Mouse (Mus musculus) liver, adult 10 weeks (tissue): Measurements from ENCODE around the gene Fam20b. TPM values are rescaled to one million over a fixed set of nuclear protein-coding genes. Genes with fewer than 3 reads are reported as not detected.

Experiments
- polyA plus RNA-seq: library from polyadenylated mRNA; stranded (reverse); fragments of 350-450 nt; fragmentation: Illumina TruSeq; extraction: RNeasy Lipid Tissue Mini Kit (QIAGEN cat#74804); gene quantifications from one replicate; pipeline ENCODE4 v1.2.3, GENCODE M21; 2014; ENCODE audit warnings: low read depth, low replicate concordance

Fam20b gene
- 12.6 TPM for polyA plus RNA-seq

DNA sequence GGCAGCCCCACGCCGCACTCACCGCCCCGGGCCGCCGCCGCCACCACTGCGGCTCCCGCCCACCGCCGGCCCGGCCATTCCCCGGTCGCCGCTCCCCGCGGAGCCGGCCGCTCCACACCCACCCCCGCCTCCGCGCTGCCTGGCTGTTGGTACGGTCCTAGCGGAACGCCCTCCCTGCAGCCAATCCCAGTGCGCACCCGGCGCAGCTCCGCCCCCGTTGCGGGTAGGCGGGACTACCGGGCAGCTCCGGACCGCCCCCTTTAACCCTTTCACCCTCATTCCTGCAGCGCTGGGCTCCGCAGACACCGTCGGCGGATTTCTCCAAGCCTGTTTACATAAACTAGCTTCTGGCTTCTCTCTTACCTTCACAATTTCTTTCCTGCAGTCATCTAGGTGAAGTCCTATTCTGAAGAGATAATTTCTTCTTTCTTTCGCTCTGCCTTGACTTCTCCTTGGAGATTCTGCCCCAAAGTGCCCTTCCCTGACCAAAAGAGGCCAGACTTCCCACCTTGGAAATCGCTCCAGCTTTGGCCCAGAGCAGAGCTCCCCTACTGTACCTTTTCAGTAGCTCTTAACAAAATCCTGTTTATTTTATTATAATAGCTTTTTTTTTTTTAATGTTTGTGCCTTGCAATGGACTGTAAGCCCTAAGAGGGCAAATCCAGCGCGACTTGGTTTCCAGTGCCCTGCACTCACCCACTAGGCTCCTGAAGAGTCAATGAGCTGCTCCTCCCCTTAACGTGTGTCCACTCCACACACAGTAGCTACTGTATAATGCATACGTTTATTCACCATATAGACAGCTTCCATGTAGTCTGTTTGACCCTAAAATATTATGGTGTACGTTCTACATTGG, at the start of gene Fam20b:
Gene Fam20b, minus strand, starts transcription at position 137 of the 856 bp plus-strand sequence.

DNA sequence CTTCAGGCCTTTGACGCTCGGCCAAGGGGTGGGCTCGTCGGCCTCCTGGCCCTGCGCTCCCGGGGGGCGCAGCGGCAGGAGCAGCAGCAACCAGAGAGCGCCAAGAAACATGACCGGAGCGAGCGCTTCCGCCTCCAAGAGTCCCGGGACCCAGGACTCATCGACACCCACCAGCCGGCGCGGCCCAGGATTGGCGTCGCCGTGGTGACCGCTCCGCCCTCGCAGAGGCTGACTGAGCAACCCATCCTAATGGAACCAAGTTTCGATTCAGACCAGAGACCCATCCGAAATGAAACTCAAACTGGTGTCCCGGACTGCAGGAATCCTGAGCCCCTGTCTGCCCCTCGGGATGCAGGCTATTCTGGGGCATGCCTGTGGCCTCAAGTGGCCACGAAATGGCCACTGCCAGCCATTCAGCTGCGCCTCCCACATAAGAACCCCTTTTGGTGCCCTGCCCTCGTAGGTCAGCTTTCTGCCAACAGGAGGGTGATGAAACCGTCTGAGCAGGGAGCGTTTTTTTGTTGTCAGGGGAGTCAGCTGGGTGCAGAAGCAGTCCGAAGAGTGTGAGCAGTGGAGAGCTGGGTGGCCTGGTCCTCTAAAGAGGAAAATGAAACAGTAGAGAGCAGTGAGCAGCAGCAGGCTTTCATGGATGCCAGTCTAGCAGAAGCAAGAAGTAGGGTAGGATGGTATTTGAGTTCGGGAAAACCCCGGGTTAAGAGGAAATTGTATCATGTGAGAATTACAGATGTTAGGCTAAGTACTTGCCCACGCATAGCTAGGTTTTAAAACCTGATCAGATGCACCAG, 44.5 kb downstream of the Fam20b start, which contains the start of gene Tor3a:
Gene Tor3a, minus strand, starts transcription at position 162 of the 806 bp plus-strand sequence.

Other genes starting within 250 kb of the Fam20b start
- 3.0 TPM for gene Soat1, start 244.8 kb downstream of the Fam20b start, polyA plus RNA-seq
- gene Gm10031, start 195.1 kb downstream of the Fam20b start, polyA plus RNA-seq, result 2.7 TPM
- gene Abl2, start 160.3 kb downstream of the Fam20b start, polyA plus RNA-seq, result 2.0 TPM
- gene Tor3a, start 44.7 kb downstream of the Fam20b start, polyA plus RNA-seq, result 2.9 TPM
- 0.13 TPM for gene Angptl1, start 119.5 kb upstream of the Fam20b start, polyA plus RNA-seq
- 12.7 TPM for gene Ralgps2, start 220.5 kb upstream of the Fam20b start, polyA plus RNA-seq